Mouse (Mus musculus): Measurements from ENCODE around the gene Tmem159.

GRCm38 (mm10) chr7:120109676-120110075 lies 7.5 kb downstream of the Tmem159 start:
- TF ChIP-seq MAFK (IDR thresholded peaks at IDR 0.05; ENCODE audit: borderline replicate concordance, low read depth, low read length) (no peak), CTCF (IDR thresholded peaks at IDR 0.05 in 2 of 3, conservative IDR thresholded peaks at IDR 0.05 in 1 of 3; ENCODE audit: control insufficient read depth in 1 of 3, insufficient read depth in 1 of 3, low read depth in 2 of 3, low read length in 3 of 3, poor library complexity in 1 of 3, severe bottlenecking in 1 of 3) (no peak), HCFC1 (IDR thresholded peaks at IDR 0.05; ENCODE audit: low read depth, low read length) (no peak), USF1 (IDR thresholded peaks at IDR 0.05; ENCODE audit: low read depth, low read length) (no peak), CHD1 (IDR thresholded peaks at IDR 0.05; ENCODE audit: low read depth, low read length) (no peak), RAD21 (IDR thresholded peaks at IDR 0.05; ENCODE audit: low read depth, low read length) (no peak), ZKSCAN1 (IDR thresholded peaks at IDR 0.05; ENCODE audit: low read depth, low read length) (no peak), ELF1 (IDR thresholded peaks at IDR 0.05; ENCODE audit: low read depth, low read length) (no peak), JUND (IDR thresholded peaks at IDR 0.05; ENCODE audit: low read depth, low read length) (no peak), CHD2 (IDR thresholded peaks at IDR 0.05; ENCODE audit: low read length) (no peak), MYC (IDR thresholded peaks at IDR 0.05; ENCODE audit: low read depth, low read length) (no peak), TAL1 (IDR thresholded peaks at IDR 0.05; ENCODE audit: low read length) (no peak), POLR2A (IDR thresholded peaks at IDR 0.05; ENCODE audit: control insufficient read depth in 1 of 2, insufficient read depth in 1 of 2, low read depth in 1 of 2, low read length in 2 of 2, poor library complexity in 1 of 2) (no peak), EP300 (IDR thresholded peaks at IDR 0.05; ENCODE audit: low read depth in 1 of 2, low read length in 2 of 2) (no peak)
